Mouse (Mus musculus): ENCODE measurements around the gene Tescl. TPM values are rescaled to one million over a fixed set of nuclear protein-coding genes. Genes with fewer than 3 reads are reported as not detected.

The Tescl gene
- total RNA-seq, 2 experiments from 2014 or later, result 0.46 TPM; not detected in 1

- intact Hi-C loops (cut with DNase I), result no loop called here
- peak; percentile 51 for DNase-seq
Observed at GRCm38 (mm10) chr7:24300771-24301282, 32.9 kb downstream of the Tescl start, which contains the start of gene Zfp61. Gene Zfp61, minus strand, starts transcription at chr7:24301232.

DNA sequence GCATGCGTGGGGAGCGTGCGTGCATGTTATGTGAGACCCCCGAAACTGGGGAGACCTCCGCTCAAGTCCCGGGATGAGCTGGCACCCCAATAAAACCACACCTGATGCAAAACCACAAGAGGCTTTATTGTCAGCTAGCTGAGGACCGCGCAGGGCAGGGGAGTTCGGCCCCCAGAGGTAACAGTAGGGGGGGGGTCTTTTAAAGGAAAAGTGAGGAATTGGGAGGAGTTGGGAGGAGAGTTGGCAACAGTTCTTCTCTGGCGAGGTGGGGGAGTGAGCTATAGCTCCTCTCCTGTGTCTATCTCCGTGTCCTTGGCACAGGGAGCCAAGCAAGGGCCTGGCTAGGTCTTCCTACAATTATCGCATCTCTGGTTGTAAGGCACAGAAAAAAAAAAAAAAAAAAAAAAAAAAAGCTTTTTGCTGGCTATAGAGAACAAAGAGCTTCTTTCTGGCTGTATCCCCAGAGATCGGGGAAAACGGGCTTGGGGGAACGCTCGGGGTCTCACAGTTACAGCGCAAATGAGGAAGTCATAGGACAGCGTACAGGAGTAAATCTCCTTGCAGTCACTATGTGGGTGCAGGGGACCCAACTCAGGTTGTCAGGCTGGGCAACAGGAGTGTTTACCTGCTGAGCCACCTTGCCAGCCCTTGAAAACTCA is 33.8 kb downstream of the Tescl start:
- intact Hi-C loops (cut with DNase I), result no loop called here
- DNase-seq, result peak; percentile 52

DNA sequence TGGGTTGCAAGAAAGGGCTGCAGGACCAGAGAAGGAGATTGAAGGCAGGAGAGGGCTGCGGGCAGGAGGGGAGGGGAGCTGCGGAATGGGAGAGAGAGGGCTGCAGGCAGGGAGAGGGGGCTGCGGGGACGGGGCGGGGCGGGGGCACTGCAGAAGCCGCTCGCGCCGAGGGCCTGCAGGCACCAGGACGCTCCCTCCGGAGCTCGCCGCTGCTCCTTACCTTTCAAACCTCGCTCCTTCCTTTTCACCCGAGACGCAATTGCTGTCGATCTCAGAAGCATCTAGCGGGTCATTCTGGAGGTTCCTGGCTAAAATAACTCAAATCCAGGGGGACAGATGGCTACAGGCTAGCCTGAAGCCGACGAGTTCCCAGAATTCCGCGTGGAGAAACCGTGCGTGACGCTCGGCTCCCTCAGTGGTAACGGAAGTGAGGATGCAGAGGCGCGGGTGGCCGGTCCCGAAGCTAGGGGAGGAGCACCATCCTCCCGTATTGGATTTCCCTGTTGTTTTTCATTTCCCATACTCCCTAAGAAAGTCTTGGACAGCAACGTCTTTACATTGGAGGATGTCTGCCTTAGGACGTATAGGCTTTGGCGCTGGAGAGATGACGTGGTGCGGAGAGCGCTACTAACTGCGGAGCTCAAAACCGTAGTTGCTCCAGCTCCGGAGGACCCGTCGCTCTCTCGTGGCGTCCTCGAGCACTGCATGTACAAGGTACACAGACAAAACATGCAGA is 34.6 kb downstream of the Tescl start:
- peak; percentile 89 for DNase-seq
- intact Hi-C loops (cut with DNase I), result no loop called here

DNA sequence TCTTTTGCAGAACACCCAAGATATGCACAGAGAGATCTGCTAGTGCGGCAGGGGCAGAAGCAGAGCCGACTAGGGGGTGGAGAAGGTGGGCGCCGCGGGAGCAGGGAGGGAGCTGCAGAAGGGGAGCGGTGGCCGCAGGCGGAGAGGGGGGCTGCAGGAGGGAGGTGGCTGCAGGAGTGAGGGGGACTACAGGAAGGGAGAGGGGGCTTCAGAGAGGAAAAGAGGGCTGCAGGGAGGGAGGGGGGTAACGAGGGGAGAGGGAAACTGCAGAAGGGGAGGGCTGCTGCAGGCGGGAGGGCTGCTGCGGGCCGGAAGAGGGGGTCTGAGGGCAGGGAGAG is 35.1 kb downstream of the Tescl start:
- intact Hi-C loops (cut with DNase I), result no loop called here
- DNase-seq, result peak; percentile 33

GRCm38 (mm10) chr7:24297361-24298095 is 36.2 kb downstream of the Tescl start:
- no peak for DNase-seq
- intact Hi-C loops (cut with DNase I), result no loop called here

GRCm38 (mm10) chr7:24296386-24296785 is 37.4 kb downstream of the Tescl start:
- intact Hi-C loops (cut with DNase I), result no loop called here
- DNase-seq, result no peak

DNA sequence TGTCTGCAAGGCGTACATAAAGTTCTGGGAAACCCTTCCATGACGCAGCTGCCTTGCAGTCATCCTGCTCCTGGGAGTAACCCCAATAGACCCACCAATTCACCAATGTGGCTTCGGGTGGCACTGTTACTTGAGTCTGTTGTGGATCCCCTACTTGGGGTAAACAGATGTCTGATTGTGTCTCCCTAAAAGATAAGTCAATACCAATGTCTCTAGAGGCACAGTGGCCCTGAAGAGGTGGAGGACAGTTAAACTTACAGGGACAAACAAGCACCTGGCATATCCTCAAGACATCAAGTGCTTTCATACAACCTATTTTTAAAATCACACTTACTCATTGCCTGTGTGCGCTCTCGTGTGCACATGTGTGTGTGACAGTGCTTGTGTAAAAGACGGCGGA is 38.4 kb downstream of the Tescl start:
- intact Hi-C loops (cut with DNase I), result no loop called here
- DNase-seq, result no peak

DNA sequence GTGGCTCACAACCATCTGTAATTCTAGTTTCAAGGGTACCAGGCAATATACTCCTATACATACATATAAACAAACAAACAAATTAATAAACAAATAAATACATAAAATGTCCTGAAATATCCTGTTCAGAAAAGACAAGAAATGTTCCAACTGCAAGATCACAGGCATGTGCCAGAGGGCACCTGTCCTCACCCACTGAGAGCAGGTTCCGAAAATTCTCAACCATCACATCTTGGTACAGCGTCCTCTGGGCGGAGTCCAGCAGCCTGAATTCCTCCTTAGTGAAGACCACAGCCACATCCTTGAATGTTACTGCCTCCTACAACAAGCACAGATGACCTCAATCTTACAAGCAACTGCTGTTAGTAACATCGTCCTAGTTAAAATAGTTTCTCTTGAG is 39.0 kb downstream of the Tescl start:
- no peak for DNase-seq
- intact Hi-C loops (cut with DNase I), result no loop called here

DNA sequence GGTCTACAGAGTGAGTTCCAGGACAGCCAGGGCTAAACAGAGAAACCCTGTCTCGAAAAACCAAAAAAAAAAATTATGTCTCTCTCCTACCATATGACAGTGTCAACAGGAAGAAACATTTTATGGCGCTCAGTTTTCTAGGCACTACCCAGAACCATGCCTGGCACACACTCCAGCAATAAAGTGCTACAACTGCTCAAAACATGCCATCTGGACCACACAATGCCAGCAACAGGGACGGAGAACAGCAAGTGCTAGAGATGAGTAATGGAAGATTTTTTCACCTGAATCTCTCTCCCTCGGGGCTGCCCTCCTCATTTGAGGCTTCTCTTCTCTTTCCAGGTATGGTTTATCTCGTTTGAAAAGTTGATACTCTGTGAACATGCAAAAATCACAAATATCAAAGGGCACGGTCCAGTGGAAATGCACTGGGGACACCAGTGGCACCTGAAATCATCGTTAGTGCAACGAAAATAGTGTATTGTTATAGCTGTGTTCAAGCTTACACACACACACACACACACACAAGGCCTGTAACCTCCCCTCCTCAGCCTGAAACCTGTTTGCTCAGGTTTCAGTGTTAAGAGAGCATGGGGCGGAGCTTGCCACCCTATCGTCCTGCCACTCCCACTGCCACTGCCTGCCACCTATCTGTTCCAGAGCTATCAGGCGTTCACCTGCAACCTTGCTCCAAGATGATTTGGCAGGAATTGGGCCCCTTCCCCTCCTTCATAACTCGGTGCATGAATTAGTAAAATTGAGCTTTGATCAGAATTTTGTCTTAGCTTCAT is 40.5 kb downstream of the Tescl start:
- intact Hi-C loops (cut with DNase I), result no loop called here
- no peak for DNase-seq

- intact Hi-C loops (cut with DNase I), result no loop called here
Observed at GRCm38 (mm10) chr7:24291387-24292090, 42.2 kb downstream of the Tescl start.

DNA sequence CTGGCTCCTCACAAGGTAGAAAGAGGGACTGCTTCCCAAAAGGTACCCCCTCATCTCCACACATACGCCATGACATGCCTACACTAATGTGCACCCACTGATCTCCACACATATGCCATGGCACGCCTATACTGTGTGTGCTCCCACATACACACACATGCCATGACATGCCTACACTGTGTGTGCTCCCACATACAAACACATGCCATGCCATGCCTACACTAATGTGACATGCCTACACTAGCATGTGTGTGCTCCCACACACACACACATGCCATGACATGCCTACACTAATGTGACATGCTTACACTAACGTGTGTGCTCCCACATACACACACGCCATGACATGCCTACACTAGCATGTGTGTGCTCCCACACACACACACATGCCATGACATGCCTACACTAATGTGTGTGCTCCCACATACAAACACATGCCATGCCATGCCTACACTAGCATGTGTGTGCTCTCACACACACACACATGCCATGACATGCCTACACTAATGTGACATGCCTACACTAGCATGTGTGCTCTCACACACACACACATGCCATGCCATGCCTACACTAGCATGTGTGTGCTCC is 43.5 kb downstream of the Tescl start:
- intact Hi-C loops (cut with DNase I), result no loop called here
- DNase-seq, result no peak

More at GRCm38 (mm10) chr7:24291387-24292090, 42.2 kb downstream of the Tescl start:
- DNase-seq, result no peak

- DNase-seq, result no peak
Observed at GRCm38 (mm10) chr7:24288512-24288911, 45.2 kb downstream of the Tescl start.

GRCm38 (mm10) chr7:24287670-24288069 is 46.1 kb downstream of the Tescl start:
- intact Hi-C loops (cut with DNase I), result loop anchor here (10.0 kb wide), 1 partner anchor 323 kb away; no protein-coding TSS in a partner anchor
- DNase-seq, result no peak

More at GRCm38 (mm10) chr7:24288512-24288911, 45.2 kb downstream of the Tescl start:
- intact Hi-C loops (cut with DNase I), result loop anchor here (10.0 kb wide), 1 partner anchor 324 kb away; no protein-coding TSS in a partner anchor

- DNase-seq, result no peak
- intact Hi-C loops (cut with DNase I), result loop anchor here (10.0 kb wide), 1 partner anchor 322 kb away; no protein-coding TSS in a partner anchor
Observed at GRCm38 (mm10) chr7:24286916-24287315, 46.8 kb downstream of the Tescl start.

DNA sequence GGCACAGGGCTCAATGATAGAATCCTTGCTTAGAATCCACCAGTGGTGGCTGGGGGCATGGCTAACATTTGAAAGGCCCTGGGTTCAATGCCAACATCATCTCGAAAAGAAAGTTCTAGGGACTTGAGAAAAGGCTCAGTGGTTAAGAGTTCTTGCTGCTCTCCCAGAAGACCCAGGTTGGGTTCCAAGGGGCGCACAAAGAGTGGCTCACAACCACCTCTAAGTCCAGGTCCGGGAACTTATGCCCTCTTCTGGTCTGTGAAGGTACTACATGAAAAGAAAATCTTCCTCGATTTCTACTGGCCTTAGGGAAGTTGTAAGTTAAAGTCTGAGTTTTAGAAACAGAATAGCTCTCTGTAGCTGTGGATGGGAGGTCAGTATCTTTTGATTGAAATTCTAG is 47.6 kb downstream of the Tescl start:
- no peak for DNase-seq
- intact Hi-C loops (cut with DNase I), result loop anchor here (10.0 kb wide), 1 partner anchor 321 kb away; no protein-coding TSS in a partner anchor

All from left cerebral cortex, postnatal 4 days (tissue).